Mouse (Mus musculus): ENCODE results near the gene Spem2. TPM values are rescaled to one million over a fixed set of nuclear protein-coding genes. Genes with fewer than 3 reads are reported as not detected.

The Spem2 gene
- polyA plus RNA-seq, 1 experiment from 2014 or later: not detected

Other genes starting within 250 kb of the Spem2 start
- 35.1 and 36.4 TPM in 2 replicates for gene Wrap53, start 238.2 kb downstream of the Spem2 start, polyA plus RNA-seq (2014; fragmentation: Nextera tagmentation; extraction: Ambion mirVana)
- gene Trp53, start 238.1 kb downstream of the Spem2 start, polyA plus RNA-seq (2014; fragmentation: Nextera tagmentation; extraction: Ambion mirVana): 144 and 147 TPM in 2 replicates
- gene Atp1b2, start 212.5 kb downstream of the Spem2 start, polyA plus RNA-seq (2014; fragmentation: Nextera tagmentation; extraction: Ambion mirVana): 10.4 and 12.2 TPM in 2 replicates
- not detected in 2 replicates for gene Shbg, start 200.6 kb downstream of the Spem2 start, polyA plus RNA-seq (2014; fragmentation: Nextera tagmentation; extraction: Ambion mirVana)
- 13.1 and 16.8 TPM in 2 replicates for gene Sat2, start 196.4 kb downstream of the Spem2 start, polyA plus RNA-seq (2014; fragmentation: Nextera tagmentation; extraction: Ambion mirVana)
- gene Fxr2, start 185.5 kb downstream of the Spem2 start, polyA plus RNA-seq (2014; fragmentation: Nextera tagmentation; extraction: Ambion mirVana): 25.6 and 29.0 TPM in 2 replicates
- gene Sox15, start 163.2 kb downstream of the Spem2 start, polyA plus RNA-seq (2014; fragmentation: Nextera tagmentation; extraction: Ambion mirVana): 0.16 TPM in 1 of 2 replicates, not detected in the other
- 31.2 and 34.5 TPM in 2 replicates for gene Mpdu1, start 155.8 kb downstream of the Spem2 start, polyA plus RNA-seq (2014; fragmentation: Nextera tagmentation; extraction: Ambion mirVana)
- gene Cd68, start 152.3 kb downstream of the Spem2 start, polyA plus RNA-seq (2014; fragmentation: Nextera tagmentation; extraction: Ambion mirVana): 7.0 and 7.9 TPM in 2 replicates
- gene Eif4a1, start 146.0 kb downstream of the Spem2 start, polyA plus RNA-seq (2014; fragmentation: Nextera tagmentation; extraction: Ambion mirVana): 877 and 900 TPM in 2 replicates
- 80.6 and 90.8 TPM in 2 replicates for gene Senp3, start 136.4 kb downstream of the Spem2 start, polyA plus RNA-seq (2014; fragmentation: Nextera tagmentation; extraction: Ambion mirVana)
- gene Tnfsf13, start 132.7 kb downstream of the Spem2 start, polyA plus RNA-seq (2014; fragmentation: Nextera tagmentation; extraction: Ambion mirVana): not detected in 2 replicates
- gene Tnfsf12, start 122.6 kb downstream of the Spem2 start, polyA plus RNA-seq (2014; fragmentation: Nextera tagmentation; extraction: Ambion mirVana): 2.0 and 2.8 TPM in 2 replicates
- 0.78 and 1.6 TPM in 2 replicates for gene Tnfsfm13, start 122.4 kb downstream of the Spem2 start, polyA plus RNA-seq (2014; fragmentation: Nextera tagmentation; extraction: Ambion mirVana)
- 52.4 and 54.1 TPM in 2 replicates for gene Polr2a, start 59.8 kb downstream of the Spem2 start, polyA plus RNA-seq (2014; fragmentation: Nextera tagmentation; extraction: Ambion mirVana)
- not detected in 2 replicates for gene Slc35g3, start 56.5 kb downstream of the Spem2 start, polyA plus RNA-seq (2014; fragmentation: Nextera tagmentation; extraction: Ambion mirVana)
- 0.90 and 0.91 TPM in 2 replicates for gene Zbtb4, start 52.6 kb downstream of the Spem2 start, polyA plus RNA-seq (2014; fragmentation: Nextera tagmentation; extraction: Ambion mirVana)
- gene Chrnb1, start 22.5 kb downstream of the Spem2 start, polyA plus RNA-seq (2014; fragmentation: Nextera tagmentation; extraction: Ambion mirVana): 0.67 and 0.79 TPM in 2 replicates
- 1.3 and 1.5 TPM in 2 replicates for gene Fgf11, start 16.6 kb downstream of the Spem2 start, polyA plus RNA-seq (2014; fragmentation: Nextera tagmentation; extraction: Ambion mirVana)
- gene Tmem102, start 12.8 kb downstream of the Spem2 start, polyA plus RNA-seq (2014; fragmentation: Nextera tagmentation; extraction: Ambion mirVana): 0.20 and 0.23 TPM in 2 replicates
- gene Gm39566, start 3.2 kb downstream of the Spem2 start, polyA plus RNA-seq (2014; fragmentation: Nextera tagmentation; extraction: Ambion mirVana): not detected in 2 replicates
- gene Spem1, start 3.7 kb upstream of the Spem2 start, polyA plus RNA-seq (2014; fragmentation: Nextera tagmentation; extraction: Ambion mirVana): 0.12 TPM in 1 of 2 replicates, not detected in the other
- 9.9 and 10.3 TPM in 2 replicates for gene Nlgn2, start 19.3 kb upstream of the Spem2 start, polyA plus RNA-seq (2014; fragmentation: Nextera tagmentation; extraction: Ambion mirVana)
- gene Tmem256, start 20.0 kb upstream of the Spem2 start, polyA plus RNA-seq (2014; fragmentation: Nextera tagmentation; extraction: Ambion mirVana): 285 and 287 TPM in 2 replicates
- gene Plscr3, start 27.9 kb upstream of the Spem2 start, polyA plus RNA-seq (2014; fragmentation: Nextera tagmentation; extraction: Ambion mirVana): 61.7 and 65.3 TPM in 2 replicates
- gene Tnk1, start 40.3 kb upstream of the Spem2 start, polyA plus RNA-seq (2014; fragmentation: Nextera tagmentation; extraction: Ambion mirVana): 0.44 and 0.48 TPM in 2 replicates
- gene Tmem95, start 59.6 kb upstream of the Spem2 start, polyA plus RNA-seq (2014; fragmentation: Nextera tagmentation; extraction: Ambion mirVana): not detected in 2 replicates
- 3.1 and 3.9 TPM in 2 replicates for gene Kctd11, start 62.9 kb upstream of the Spem2 start, polyA plus RNA-seq (2014; fragmentation: Nextera tagmentation; extraction: Ambion mirVana)
- 0.36 and 0.59 TPM in 2 replicates for gene Acap1, start 77.1 kb upstream of the Spem2 start, polyA plus RNA-seq (2014; fragmentation: Nextera tagmentation; extraction: Ambion mirVana)
- 15.3 and 17.8 TPM in 2 replicates for gene 2810408A11Rik, start 82.5 kb upstream of the Spem2 start, polyA plus RNA-seq (2014; fragmentation: Nextera tagmentation; extraction: Ambion mirVana)
- gene Neurl4, start 82.6 kb upstream of the Spem2 start, polyA plus RNA-seq (2014; fragmentation: Nextera tagmentation; extraction: Ambion mirVana): 15.6 and 16.3 TPM in 2 replicates
- gene Gps2, start 95.4 kb upstream of the Spem2 start, polyA plus RNA-seq (2014; fragmentation: Nextera tagmentation; extraction: Ambion mirVana): 92.2 and 95.8 TPM in 2 replicates
- 1,778 and 1,800 TPM in 2 replicates for gene Eif5a, start 103.5 kb upstream of the Spem2 start, polyA plus RNA-seq (2014; fragmentation: Nextera tagmentation; extraction: Ambion mirVana)
- gene Ybx2, start 117.3 kb upstream of the Spem2 start, polyA plus RNA-seq (2014; fragmentation: Nextera tagmentation; extraction: Ambion mirVana): 3.2 and 5.1 TPM in 2 replicates
- 6.3 and 7.8 TPM in 2 replicates for gene Slc2a4, start 129.7 kb upstream of the Spem2 start, polyA plus RNA-seq (2014; fragmentation: Nextera tagmentation; extraction: Ambion mirVana)
- gene Cldn7, start 146.3 kb upstream of the Spem2 start, polyA plus RNA-seq (2014; fragmentation: Nextera tagmentation; extraction: Ambion mirVana): 2.3 and 2.7 TPM in 2 replicates
- 20.7 and 22.6 TPM in 2 replicates for gene Ctdnep1, start 162.7 kb upstream of the Spem2 start, polyA plus RNA-seq (2014; fragmentation: Nextera tagmentation; extraction: Ambion mirVana)
- 150 and 151 TPM in 2 replicates for gene Elp5, start 164.1 kb upstream of the Spem2 start, polyA plus RNA-seq (2014; fragmentation: Nextera tagmentation; extraction: Ambion mirVana)
- gene Gabarap, start 172.7 kb upstream of the Spem2 start, polyA plus RNA-seq (2014; fragmentation: Nextera tagmentation; extraction: Ambion mirVana): 566 and 590 TPM in 2 replicates
- gene Phf23, start 177.3 kb upstream of the Spem2 start, polyA plus RNA-seq (2014; fragmentation: Nextera tagmentation; extraction: Ambion mirVana): 51.5 and 53.4 TPM in 2 replicates
- gene Dvl2, start 182.1 kb upstream of the Spem2 start, polyA plus RNA-seq (2014; fragmentation: Nextera tagmentation; extraction: Ambion mirVana): 29.0 and 30.0 TPM in 2 replicates
- 46.5 and 47.8 TPM in 2 replicates for gene Acadvl, start 196.9 kb upstream of the Spem2 start, polyA plus RNA-seq (2014; fragmentation: Nextera tagmentation; extraction: Ambion mirVana)
- 11.2 and 15.2 TPM in 2 replicates for gene Dlg4, start 198.5 kb upstream of the Spem2 start, polyA plus RNA-seq (2014; fragmentation: Nextera tagmentation; extraction: Ambion mirVana)
- 0.23 and 0.51 TPM in 2 replicates for gene Asgr1, start 235.6 kb upstream of the Spem2 start, polyA plus RNA-seq (2014; fragmentation: Nextera tagmentation; extraction: Ambion mirVana)